Mouse (Mus musculus): ENCODE results near the gene Gm3625. TPM values are rescaled to one million over a fixed set of nuclear protein-coding genes. Genes with fewer than 3 reads are reported as not detected.

The Gm3625 gene
- polyA plus RNA-seq, 1 experiment = not detected

DNA sequence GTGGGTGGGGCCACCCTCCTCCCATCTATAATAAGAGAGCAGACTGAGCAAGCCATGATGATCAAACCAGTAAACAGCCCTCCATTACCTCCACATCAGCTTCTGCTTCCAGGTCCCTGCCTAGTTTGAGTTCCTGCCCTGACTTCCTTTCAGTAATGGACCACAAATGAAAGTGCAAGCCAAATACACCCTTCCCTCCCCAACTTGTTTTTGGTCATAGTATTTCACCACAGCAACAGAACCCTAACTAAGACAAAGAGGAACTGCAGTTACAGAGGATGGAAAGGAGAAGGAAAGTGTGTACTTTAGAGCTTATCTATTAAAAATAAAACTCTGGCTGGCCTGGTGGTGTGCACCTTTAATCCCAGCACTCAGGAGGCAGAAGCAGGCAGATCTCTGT is 47.3 kb downstream of the Gm3625 start:
- H3K4me1 ChIP-seq (ENCODE audit: control insufficient read depth, insufficient read depth, insufficient read length, low read length) = no peaks in the 10 kb centered on the region
- TF ChIP-seq CTCF (IDR thresholded peaks at IDR 0.05; ENCODE audit: extremely low read depth, insufficient read length, insufficient replicate concordance, low read depth, low read length) (no peak), POLR2A (IDR thresholded peaks at IDR 0.05; ENCODE audit: low read depth, low read length) (no peak)
- H3K4me3 ChIP-seq (ENCODE audit: low read depth, low read length) = no peak overlapping the region
- no peaks in the 10 kb centered on the region for H3K36me3 ChIP-seq (ENCODE audit: control insufficient read depth, insufficient read depth, low read length)
- H3K27me3 ChIP-seq (ENCODE audit: control insufficient read depth, insufficient read depth, low read length) = no peaks in the 10 kb centered on the region
- H3K27ac ChIP-seq (ENCODE audit: insufficient read depth, low read depth, low read length) = no peak overlapping the region

DNA sequence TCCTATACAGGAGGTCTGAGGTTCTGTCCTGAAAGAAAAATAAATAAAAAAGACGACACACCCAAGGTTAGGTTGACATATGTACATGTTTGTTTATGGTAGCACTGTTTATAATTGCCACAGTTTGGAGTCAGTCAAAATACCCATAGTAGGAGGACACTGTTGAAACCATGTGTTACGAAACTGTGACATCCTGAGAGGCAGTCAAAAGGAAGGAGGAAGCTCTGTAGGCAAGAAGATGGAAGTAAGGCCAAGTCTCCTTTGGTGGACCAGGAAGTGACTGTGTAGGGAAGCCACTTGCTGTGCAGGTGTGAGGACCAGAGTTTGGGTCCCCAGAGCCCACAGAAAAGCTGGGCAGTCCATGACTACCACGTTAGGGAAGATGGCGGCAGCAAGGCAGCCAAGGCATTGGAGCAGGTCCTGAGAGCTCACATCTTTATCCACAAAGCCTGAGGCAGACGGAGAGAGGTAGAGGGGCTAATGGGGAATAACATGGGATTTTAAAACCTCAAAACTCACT is 48.3 kb downstream of the Gm3625 start:
- Histone ChIP-seq H3K27me3 (ENCODE audit: control insufficient read depth, insufficient read depth, low read length) (no peaks in the 10 kb centered on the region), H3K36me3 (ENCODE audit: control insufficient read depth, insufficient read depth, low read length) (no peaks in the 10 kb centered on the region), H3K4me3 (ENCODE audit: low read depth, low read length) (no peak overlapping the region), H3K27ac (ENCODE audit: insufficient read depth, low read depth, low read length) (no peak overlapping the region), H3K4me1 (ENCODE audit: control insufficient read depth, insufficient read depth, insufficient read length, low read length) (no peaks in the 10 kb centered on the region)
- 93% methylated on average over 5 of the region's 5 CpGs for WGBS
- TF ChIP-seq POLR2A (IDR thresholded peaks at IDR 0.05; ENCODE audit: low read depth, low read length) (no peak), CTCF (IDR thresholded peaks at IDR 0.05; ENCODE audit: extremely low read depth, insufficient read length, insufficient replicate concordance, low read depth, low read length) (no peak)

Other genes starting within 250 kb of the Gm3625 start
- gene Ncoa1, start 115.7 kb downstream of the Gm3625 start, polyA plus RNA-seq (2012; rRNA removed) = 9.4 and 17.0 TPM in 2 replicates
- gene Itsn2, start 289 bp downstream of the Gm3625 start, polyA plus RNA-seq (2012; rRNA removed) = 7.2 and 10.2 TPM in 2 replicates
- gene Fam228a, start 145.5 kb upstream of the Gm3625 start, polyA plus RNA-seq (2012; rRNA removed) = not detected in 2 replicates
- not detected in 2 replicates for gene Pfn4, start 176.1 kb upstream of the Gm3625 start, polyA plus RNA-seq (2012; rRNA removed)
- 0.33 TPM in 1 of 2 replicates, not detected in the other for gene Fam228b, start 176.3 kb upstream of the Gm3625 start, polyA plus RNA-seq (2012; rRNA removed)
- 21.5 and 36.9 TPM in 2 replicates for gene Sf3b6, start 224.6 kb upstream of the Gm3625 start, polyA plus RNA-seq (2012; rRNA removed)
- gene Fkbp1b, start 248.7 kb upstream of the Gm3625 start, polyA plus RNA-seq (2012; rRNA removed) = 0.93 and 1.7 TPM in 2 replicates

All from small intestine, adult 2 months (tissue).